Mouse (Mus musculus) embryonic fibroblast, embryonic 13.5 days (primary cell): ENCODE data around the gene Utf1.

Source experiments
- CTCF ChIP-seq: IDR thresholded peaks from 2 replicates; pipeline ENCODE4 v1.5.1; 2011; ENCODE audit warnings: mild to moderate bottlenecking, control low read depth, low read length, moderate library complexity, borderline replicate concordance; ENCODE audit not compliant: insufficient read depth
- POLR2A ChIP-seq: IDR thresholded peaks from 2 replicates; pipeline ENCODE4 v1.6.1; 2011; ENCODE audit warnings: low read depth, mild to moderate bottlenecking, control low read depth, low read length, moderate library complexity

DNA sequence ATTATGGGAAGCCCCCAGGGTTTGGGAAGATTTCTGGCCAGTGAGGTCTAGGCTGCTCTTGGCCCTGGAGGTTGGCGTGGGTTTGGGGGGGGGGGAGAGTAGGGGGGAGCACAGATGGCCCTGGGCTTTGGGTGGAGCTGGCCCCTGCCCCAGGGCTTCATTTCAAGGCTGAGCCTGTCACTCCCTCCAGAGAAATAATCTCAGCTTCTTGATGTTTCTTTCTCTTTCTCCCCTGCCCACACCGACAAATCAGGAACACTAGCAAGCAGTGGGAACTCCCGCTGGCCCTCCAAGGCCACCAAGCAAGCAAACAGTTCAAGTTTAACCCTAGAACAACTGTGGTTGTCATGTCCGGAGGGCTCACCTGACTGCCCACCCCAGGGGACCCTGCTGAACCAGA, 20.2 kb downstream of the Utf1 start:
- no peak for TF ChIP-seq CTCF
- TF ChIP-seq POLR2A: no peak
